In the genomic region with DNA sequence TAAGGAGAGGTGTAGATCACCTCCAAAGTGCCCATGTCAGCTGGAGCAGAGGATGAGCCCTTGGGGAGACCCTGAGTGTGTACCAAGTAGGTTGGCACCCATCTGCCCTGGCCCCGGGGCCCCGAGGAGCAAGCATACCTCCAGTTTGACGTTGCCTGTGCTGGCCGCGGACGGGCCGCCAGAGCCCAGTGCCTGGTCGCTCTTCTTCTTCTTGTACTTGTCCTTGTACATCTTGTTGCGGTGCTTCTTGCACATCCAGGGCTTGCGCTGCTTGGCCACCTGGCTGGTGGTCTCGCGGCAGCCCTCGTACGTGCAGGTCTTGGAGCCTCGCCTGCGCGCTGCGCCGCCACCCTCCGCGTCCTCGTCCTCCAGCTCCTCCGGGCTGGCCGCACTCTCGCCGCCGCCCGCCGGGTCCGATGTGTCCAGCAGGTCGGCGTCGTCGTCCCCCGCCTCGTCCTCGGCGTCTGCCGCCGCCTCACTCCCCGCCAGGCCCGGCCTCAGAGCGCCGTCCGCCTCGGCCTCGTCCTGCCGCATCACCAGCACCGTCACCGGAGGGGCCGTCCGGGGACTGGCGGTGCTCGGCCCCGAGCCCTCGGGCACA, we compare ENCODE assay signal across 8 mouse cellular contexts. TPM values are rescaled to one million over a fixed set of nuclear protein-coding genes. Genes with fewer than 3 reads are reported as not detected.
DNase-seq lines count a peak whose midpoint lies in the region; ATAC-seq and TF ChIP-seq lines count a peak whose summit lies in the region.

No protein-coding gene starts in this region.

- no peaks in the 10 kb centered on the region for H3K4me1 ChIP-seq in embryonic fibroblast, embryonic 13.5 days (ENCODE audit: control insufficient read depth, insufficient read depth, low read length)
- H3K4me1 ChIP-seq in hindbrain, embryonic 14.5 days (replicated peaks; ENCODE audit: control insufficient read depth, insufficient read depth, low read length), result peaks cover 19% of the 10 kb centered on the region
- H3K4me1 ChIP-seq in liver, embryonic 15.5 days (replicated peaks), result peaks cover 30% of the 10 kb centered on the region
- H3K4me1 ChIP-seq in small intestine, adult 2 months (ENCODE audit: control insufficient read depth, insufficient read depth, insufficient read length, low read length), result peaks cover 4% of the 10 kb centered on the region; the same call in 1 of the 2 replicates

- under 1% methylated on average over 54 of the region's 56 CpGs for WGBS in hindbrain, embryonic 14.5 days
- WGBS in liver, embryonic 15.5 days (ENCODE audit: insufficient replicate concordance), result under 1% methylated on average over 56 of the region's 56 CpGs
- WGBS in small intestine, adult 2 months, result under 1% methylated on average over 55 of the region's 56 CpGs

- peak overlapping the region; percentile 81 for H3K4me3 ChIP-seq in embryonic fibroblast, embryonic 13.5 days (ENCODE audit: insufficient read depth, low read length)
- H3K4me3 ChIP-seq in hindbrain, embryonic 14.5 days (replicated peaks; ENCODE audit: low read length), result peak overlapping the region; percentile 88
- H3K4me3 ChIP-seq in liver, embryonic 15.5 days (replicated peaks), result peak overlapping the region; percentile 91
- peak overlapping the region; percentile 69 for H3K4me3 ChIP-seq in small intestine, adult 2 months (ENCODE audit: low read depth, low read length)

- TF ChIP-seq CTCF in embryonic fibroblast, embryonic 13.5 days (IDR thresholded peaks at IDR 0.05; ENCODE audit: borderline replicate concordance, insufficient read depth, low read length), result no peak
- TF ChIP-seq CTCF in small intestine, adult 2 months (IDR thresholded peaks at IDR 0.05; ENCODE audit: extremely low read depth, insufficient read length, insufficient replicate concordance, low read depth, low read length), result no peak

- ATAC-seq in hindbrain, embryonic 14.5 days (ENCODE audit: low FRiP score), result peak; percentile 81
- peak; percentile 72 for ATAC-seq in liver, embryonic 15.5 days (ENCODE audit: insufficient read depth)

- H3K27me3 ChIP-seq in hindbrain, embryonic 14.5 days (ENCODE audit: control insufficient read depth, insufficient read depth, low read length), result no peaks in the 10 kb centered on the region
- H3K27me3 ChIP-seq in liver, embryonic 15.5 days, result 0 out of 2 replicates have a peak, but pooled peaks cover 3% of the 10 kb centered on the region
- H3K27me3 ChIP-seq in small intestine, adult 2 months (ENCODE audit: control insufficient read depth, insufficient read depth, low read length), result no peaks in the 10 kb centered on the region

- peak overlapping the region; percentile 16; the same call in 1 of the 2 replicates for H3K27ac ChIP-seq in embryonic fibroblast, embryonic 13.5 days (ENCODE audit: insufficient read depth, low read length)
- peak overlapping the region; percentile 95 for H3K27ac ChIP-seq in hindbrain, embryonic 14.5 days
- peak overlapping the region; percentile 90 for H3K27ac ChIP-seq in liver, embryonic 15.5 days (replicated peaks)
- peak overlapping the region; percentile 66 for H3K27ac ChIP-seq in small intestine, adult 2 months (ENCODE audit: insufficient read depth, low read depth, low read length)

- TF ChIP-seq POLR2A in embryonic fibroblast, embryonic 13.5 days (IDR thresholded peaks at IDR 0.05; ENCODE audit: low read depth, low read length), result no peak
- no peak for TF ChIP-seq POLR2A in small intestine, adult 2 months (IDR thresholded peaks at IDR 0.05; ENCODE audit: low read depth, low read length)

- H3K9ac ChIP-seq in hindbrain, embryonic 14.5 days, result peak overlapping the region; percentile 89
- peak overlapping the region; percentile 98 for H3K9ac ChIP-seq in liver, embryonic 15.5 days

- H3K9me3 ChIP-seq in hindbrain, embryonic 14.5 days (ENCODE audit: control insufficient read depth, low read length), result no peaks in the 10 kb centered on the region
- H3K9me3 ChIP-seq in liver, embryonic 15.5 days (replicated peaks), result no peaks in the 10 kb centered on the region

- H3K4me2 ChIP-seq in hindbrain, embryonic 14.5 days (replicated peaks), result peak overlapping the region; percentile 93
- H3K4me2 ChIP-seq in liver, embryonic 15.5 days, result peak overlapping the region; percentile 98

- DNase-seq in left cerebral cortex, adult 18-20 months (ENCODE audit: low spot score in 2 of 2), result peak; percentile 14 to 42
- no peak for DNase-seq in left cerebral cortex, adult 11 months (ENCODE audit: low spot score)
- peak; percentile 61 for DNase-seq in ZHBTc4 (ENCODE audit: low read depth, low spot score)
- DNase-seq in hindbrain, embryonic 14.5 days (ENCODE audit: low spot score), result no peak
- DNase-seq in B cell, adult 2 months, result no peak

- H3K36me3 ChIP-seq in hindbrain, embryonic 14.5 days (replicated peaks; ENCODE audit: control insufficient read depth, insufficient read depth), result peaks cover 24% of the 10 kb centered on the region
- peaks cover 18% of the 10 kb centered on the region for H3K36me3 ChIP-seq in liver, embryonic 15.5 days (replicated peaks)
- H3K36me3 ChIP-seq in small intestine, adult 2 months (ENCODE audit: control insufficient read depth, insufficient read depth, low read length), result peaks cover 10% of the 10 kb centered on the region

RNA-seq across cellular contexts. Expression of a gene that starts 0.4 kb away (rescaled TPM):
- total RNA-seq in left cerebral cortex, adult 18-20 months (2021), result 10 to 100 TPM; 46.9 to 47.2 TPM
- polyA plus RNA-seq in embryonic fibroblast, embryonic 13.5 days (2011; ENCODE audit: insufficient read length, low read depth, missing spikeins), result 11.4 and 18.5 TPM in 2 replicates
- polyA plus RNA-seq in hindbrain, embryonic 14.5 days (2014; fragmentation: Nextera tagmentation; extraction: Ambion mirVana), result 54.1 and 71.7 TPM in 2 replicates
- 13.4 and 14.9 TPM in 2 replicates for polyA plus RNA-seq in liver, embryonic 15.5 days (2015; fragmentation: Nextera tagmentation; extraction: Ambion mirVana)
- 16.7 and 31.0 TPM in 2 replicates for polyA plus RNA-seq in small intestine, adult 2 months (2012; rRNA removed)

RNA-seq across cellular contexts. Expression of a gene that starts 51.8 kb away (rescaled TPM):
- total RNA-seq in left cerebral cortex, adult 18-20 months (2021), result 10 to 100 TPM in 1 of 2 experiments, 1 to 10 TPM in 1; 7.9 to 10.7 TPM
- 1.3 and 1.5 TPM in 2 replicates for polyA plus RNA-seq in embryonic fibroblast, embryonic 13.5 days (2011; ENCODE audit: insufficient read length, low read depth, missing spikeins)
- 0.83 and 1.0 TPM in 2 replicates for polyA plus RNA-seq in hindbrain, embryonic 14.5 days (2014; fragmentation: Nextera tagmentation; extraction: Ambion mirVana)
- 0.06 TPM in 1 of 2 replicates, not detected in the other for polyA plus RNA-seq in liver, embryonic 15.5 days (2015; fragmentation: Nextera tagmentation; extraction: Ambion mirVana)
- 1.1 and 1.3 TPM in 2 replicates for polyA plus RNA-seq in small intestine, adult 2 months (2012; rRNA removed)

Comparison
In these comparisons a context has a peak if more than half of its experiments do, and no peak if none do; other contexts are left out.
1. DNase-seq: peak in left cerebral cortex, adult 18-20 months (2 of 2) and ZHBTc4 (single experiment); none in left cerebral cortex, adult 11 months (single experiment), hindbrain, embryonic 14.5 days (single experiment) and B cell, adult 2 months (0 of 2).
2. H3K27ac ChIP-seq: peak in every context shown above with its lines; median percentile 95 in hindbrain, embryonic 14.5 days; 90 in liver, embryonic 15.5 days; 66 in small intestine, adult 2 months; 16 in embryonic fibroblast, embryonic 13.5 days.
3. Peak in every context shown above with its lines, with median percentiles within 50 percentile points of each other: H3K4me3 ChIP-seq.